Mouse (Mus musculus) lung, embryonic 14.5 days (tissue): ENCODE data around the gene Kifap3. TPM values are rescaled to one million over a fixed set of nuclear protein-coding genes. Genes with fewer than 3 reads are reported as not detected.

Experiments
- ATAC-seq: fragments of 200-750 bp; cut with Nextera tagmentation; 2 replicates; pipeline ENCODE4 v1.8.0; 2017; ENCODE audit warnings: mild to moderate bottlenecking, moderate TSS enrichment, moderate library complexity; ENCODE audit not compliant: insufficient read depth
- DNase-seq: peaks from one replicate; pipeline ENCODE4 v3.0.0-alpha.2; 2015
- H3K27ac ChIP-seq: fragments of 300-500 bp; sonication (generic); 2 replicates; pipeline ENCODE4 v1.5.1; 2014; ENCODE audit warnings: low read depth, mild to moderate bottlenecking, moderate library complexity
- H3K27me3 ChIP-seq: fragments of 300-500 bp; sonication (generic); 2 replicates; pipeline ENCODE4 v1.6.1; 2014; ENCODE audit warnings: low read length, control low read depth; ENCODE audit not compliant: insufficient read depth
- H3K36me3 ChIP-seq: fragments of 300-500 bp; sonication (generic); 2 replicates; pipeline ENCODE4 v1.6.1; 2014; ENCODE audit warnings: control low read depth; ENCODE audit not compliant: insufficient read depth
- H3K4me1 ChIP-seq: fragments of 300-500 bp; sonication (generic); 2 replicates; pipeline ENCODE4 v1.6.1; 2014; ENCODE audit warnings: antibody characterized with exemption, control low read depth; ENCODE audit not compliant: insufficient read depth
- H3K4me2 ChIP-seq: fragments of 300-500 bp; sonication (generic); 2 replicates; pipeline ENCODE4 v1.6.1; 2014; ENCODE audit warnings: mild to moderate bottlenecking
- H3K4me3 ChIP-seq: fragments of 300-500 bp; sonication (generic); 2 replicates; pipeline ENCODE4 v1.5.1; 2014; ENCODE audit warnings: low read depth, low read length
- H3K9ac ChIP-seq: fragments of 300-500 bp; sonication (generic); 2 replicates; pipeline ENCODE4 v1.6.1; 2014
- H3K9me3 ChIP-seq: fragments of 300-500 bp; sonication (generic); 2 replicates; pipeline ENCODE4 v1.6.1; 2016; ENCODE audit warnings: low read depth, low read length, control low read depth
- CTCF ChIP-seq: IDR thresholded peaks from 2 replicates; pipeline ENCODE4 v1.5.1; 2016; ENCODE audit warnings: antibody characterized with exemption, low read depth
- WGBS: fragments of 180-500 bp; shearing (Covaris S2); extraction: QIAGEN DNeasy Blood & Tissue Kit; methylation state at CpG from one replicate; pipeline ENCODE4 v1.1.7; 2014; 5-methylcytosine and 5-hydroxymethylcytosine counted together
- polyA plus RNA-seq: library from polyadenylated mRNA; unstranded; fragments of >200 nt; fragmentation: Nextera tagmentation; extraction: Ambion mirVana; gene quantifications from 2 replicates; pipeline ENCODE4 v1.2.1, GENCODE M21; 2014

Kifap3 gene
- polyA plus RNA-seq, 1 experiment from 2014 or later: 35.5 TPM

- 92% methylated on average over 9 of the region's 9 CpGs for WGBS
- Histone ChIP-seq H3K27ac (no peak overlapping the region), H3K27me3 (no peaks in the 10 kb centered on the region), H3K4me2 (no peak overlapping the region), H3K4me1 (peaks cover 8% of the 10 kb centered on the region; the same call in 1 of the 2 replicates), H3K9ac (no peak overlapping the region), H3K9me3 (no peaks in the 10 kb centered on the region), H3K36me3 (no peaks in the 10 kb centered on the region), H3K4me3 (no peak overlapping the region)
- DNase-seq: no peak
- TF ChIP-seq CTCF: no peak
- no peak for ATAC-seq
These were observed 131.4 kb downstream of the Kifap3 start for GRCm38 (mm10) chr1:163910785-163911184.

- DNase-seq (no peak), ATAC-seq (no peak)
- Histone ChIP-seq H3K9me3 (no peaks in the 10 kb centered on the region), H3K27ac (no peak overlapping the region), H3K4me3 (no peak overlapping the region), H3K9ac (no peak overlapping the region), H3K4me2 (no peak overlapping the region), H3K27me3 (no peaks in the 10 kb centered on the region), H3K36me3 (no peaks in the 10 kb centered on the region; the same call in 1 of the 2 replicates), H3K4me1 (peaks cover 8% of the 10 kb centered on the region; the same call in 1 of the 2 replicates)
- no peak for TF ChIP-seq CTCF
- WGBS: 89% methylated on average over 11 of the region's 11 CpGs
These were observed 132.6 kb downstream of the Kifap3 start for GRCm38 (mm10) chr1:163911981-163912380.

- H3K4me3 ChIP-seq: no peak overlapping the region
- no peaks in the 10 kb centered on the region for H3K4me1 ChIP-seq
- H3K36me3 ChIP-seq: no peaks in the 10 kb centered on the region; the same call in 1 of the 2 replicates
- H3K9ac ChIP-seq: no peak overlapping the region
- no peaks in the 10 kb centered on the region for H3K27me3 ChIP-seq
- no peak overlapping the region for H3K4me2 ChIP-seq
- DNase-seq (peak; percentile 86), ATAC-seq (peak; percentile 91)
- no peaks in the 10 kb centered on the region; the same call in 1 of the 2 replicates for H3K9me3 ChIP-seq
- H3K27ac ChIP-seq: no peak overlapping the region
- no peak for TF ChIP-seq CTCF
- WGBS: 47% methylated on average over 5 of the region's 5 CpGs
These were observed 138.2 kb downstream of the Kifap3 start for GRCm38 (mm10) chr1:163917349-163918160.

- H3K4me2 ChIP-seq: no peak overlapping the region
- peaks cover 4% of the 10 kb centered on the region; the same call in 1 of the 2 replicates for H3K4me1 ChIP-seq
- H3K4me3 ChIP-seq: no peak overlapping the region
- no peaks in the 10 kb centered on the region for H3K36me3 ChIP-seq
- peak; percentile 29 for DNase-seq
- no peak for ATAC-seq
- no peak overlapping the region for H3K27ac ChIP-seq
- TF ChIP-seq CTCF: no peak
- no peak overlapping the region for H3K9ac ChIP-seq
- H3K9me3 ChIP-seq: no peaks in the 10 kb centered on the region
- no peaks in the 10 kb centered on the region for H3K27me3 ChIP-seq
- 74% methylated on average over 8 of the region's 8 CpGs for WGBS
These were observed 144.7 kb downstream of the Kifap3 start for GRCm38 (mm10) chr1:163924093-163924492.

- Histone ChIP-seq H3K4me2 (peak within 1 kb of the TSS; percentile 76), H3K36me3 (no peaks in the 10 kb centered on the region), H3K9me3 (no peaks in the 10 kb centered on the region), H3K4me3 (peak within 1 kb of the TSS; percentile 94), H3K4me1 (peaks cover 15% of the 10 kb centered on the region; the same call in 1 of the 2 replicates), H3K27ac (peak within 1 kb of the TSS; percentile 68; the same call in 1 of the 2 replicates), H3K27me3 (no peaks in the 10 kb centered on the region), H3K9ac (peak within 1 kb of the TSS; percentile 94)
- TF ChIP-seq CTCF: no peak
- DNase-seq (no peak), ATAC-seq (no peak)
- WGBS: 67% methylated on average over 7 of the region's 7 CpGs
These were observed 149.5 kb downstream of the Kifap3 start, which contains the start of gene Scyl3 for GRCm38 (mm10) chr1:163928846-163929245. Gene Scyl3 (plus strand): TSS chr1:163929100.

- peaks cover 7% of the 10 kb centered on the region; the same call in 1 of the 2 replicates for H3K36me3 ChIP-seq
- H3K4me2 ChIP-seq: peak overlapping the region; percentile 76
- TF ChIP-seq CTCF: no peak
- H3K9me3 ChIP-seq: no peaks in the 10 kb centered on the region
- WGBS: under 1% methylated on average over 75 of the region's 77 CpGs
- H3K27ac ChIP-seq: peak overlapping the region; percentile 68; the same call in 1 of the 2 replicates
- peak overlapping the region; percentile 94 for H3K9ac ChIP-seq
- ATAC-seq: peak; percentile 93
- H3K4me3 ChIP-seq: peak overlapping the region; percentile 94
- H3K27me3 ChIP-seq: no peaks in the 10 kb centered on the region
- peak; percentile 97 for DNase-seq
- peaks cover 15% of the 10 kb centered on the region; the same call in 1 of the 2 replicates for H3K4me1 ChIP-seq
These were observed 150.5 kb downstream of the Kifap3 start for GRCm38 (mm10) chr1:163929636-163930457.
